Mouse (Mus musculus): Measurements from ENCODE around the gene Il34.

The Il34 gene

DNA sequence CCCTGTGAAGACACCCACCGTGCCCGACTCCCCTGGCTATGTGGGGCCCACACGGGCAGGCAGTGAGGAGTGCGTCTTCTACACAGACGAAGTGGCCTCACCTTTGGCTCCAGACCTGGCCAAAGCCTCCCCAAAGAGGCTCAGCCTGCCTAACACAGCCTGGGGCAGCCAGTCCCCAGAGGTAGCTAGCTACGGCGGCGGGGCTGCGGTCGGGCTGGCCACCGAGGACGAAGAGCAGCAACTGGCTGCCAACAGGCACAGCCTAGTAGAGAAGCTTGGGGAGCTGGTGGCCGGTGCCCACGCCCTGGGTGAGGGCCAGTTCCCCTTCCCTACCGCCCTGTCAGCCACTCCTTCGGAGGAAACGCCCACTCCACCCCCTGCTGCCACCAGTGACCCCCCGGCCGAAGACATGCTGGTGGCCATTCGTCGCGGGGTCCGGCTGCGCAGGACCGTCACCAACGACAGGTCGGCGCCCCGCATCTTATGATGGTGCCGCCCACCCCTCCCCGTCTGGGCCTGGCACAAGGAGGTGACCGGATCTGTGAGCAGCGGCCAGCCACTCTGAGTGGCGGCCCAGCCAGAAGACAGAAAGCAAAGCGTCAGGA is 67.0 kb downstream of the Il34 start:
- DNase-seq (ENCODE audit: low read depth), result no peak

GRCm38 (mm10) chr8:110733036-110733435 is 72.7 kb downstream of the Il34 start:
- DNase-seq (ENCODE audit: low read depth), result no peak

GRCm38 (mm10) chr8:110731346-110731859 is 74.3 kb downstream of the Il34 start:
- DNase-seq (ENCODE audit: low read depth), result no peak

DNA sequence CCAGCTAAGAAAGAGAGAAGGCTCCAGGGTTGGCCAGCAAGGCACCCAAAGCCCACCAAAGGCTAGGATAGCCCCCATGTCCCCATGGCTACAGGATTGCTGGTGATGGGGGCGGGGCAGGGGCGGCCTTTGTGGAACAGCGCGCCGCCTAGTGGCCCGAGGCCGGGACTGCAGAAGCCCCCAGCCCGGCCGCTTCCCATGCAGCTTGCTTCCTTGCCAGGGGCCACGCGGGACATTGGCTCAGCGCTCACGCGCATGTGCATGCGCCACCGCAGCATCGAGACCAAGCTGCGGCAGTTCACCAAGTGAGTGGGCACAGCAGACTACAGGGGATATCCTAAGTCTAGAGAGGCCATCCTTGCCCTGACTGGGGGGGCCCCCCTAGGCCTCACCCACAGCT is 78.8 kb downstream of the Il34 start:
- DNase-seq (ENCODE audit: low read depth), result peak; percentile 58

- DNase-seq (ENCODE audit: low read depth), result no peak
These were observed 80.5 kb downstream of the Il34 start for GRCm38 (mm10) chr8:110725084-110725838.

- DNase-seq (ENCODE audit: low read depth), result no peak
These were observed 81.2 kb downstream of the Il34 start for GRCm38 (mm10) chr8:110724493-110724892.

DNA sequence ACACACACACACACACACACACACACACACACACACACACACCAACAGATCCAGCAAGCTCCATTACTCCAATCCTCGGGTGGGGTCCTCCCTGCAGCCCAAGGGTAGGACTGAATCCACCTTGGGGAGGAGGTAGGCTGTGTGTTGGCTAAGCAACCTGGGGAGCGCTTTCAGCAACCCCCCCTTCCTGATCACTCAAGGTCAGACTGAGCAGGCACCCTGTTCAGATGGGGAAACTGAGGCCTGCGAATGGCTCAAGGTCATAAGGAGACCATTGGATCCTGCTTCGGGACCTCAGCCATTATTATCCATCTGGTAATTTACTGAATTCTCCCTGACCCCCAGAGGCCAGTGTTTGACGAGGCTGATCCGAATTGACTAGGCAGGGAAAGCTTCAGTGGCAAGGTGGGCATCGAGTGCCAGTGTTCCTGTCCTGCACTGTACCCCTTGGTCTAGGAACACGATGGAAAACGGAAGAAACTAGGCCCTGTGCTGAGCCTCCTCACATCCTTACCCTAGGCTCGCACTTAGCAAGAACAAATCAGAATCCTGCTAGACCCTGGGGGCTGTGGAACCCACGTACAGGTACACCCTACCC is 83.2 kb downstream of the Il34 start:
- no peak for DNase-seq (ENCODE audit: low read depth)

DNA sequence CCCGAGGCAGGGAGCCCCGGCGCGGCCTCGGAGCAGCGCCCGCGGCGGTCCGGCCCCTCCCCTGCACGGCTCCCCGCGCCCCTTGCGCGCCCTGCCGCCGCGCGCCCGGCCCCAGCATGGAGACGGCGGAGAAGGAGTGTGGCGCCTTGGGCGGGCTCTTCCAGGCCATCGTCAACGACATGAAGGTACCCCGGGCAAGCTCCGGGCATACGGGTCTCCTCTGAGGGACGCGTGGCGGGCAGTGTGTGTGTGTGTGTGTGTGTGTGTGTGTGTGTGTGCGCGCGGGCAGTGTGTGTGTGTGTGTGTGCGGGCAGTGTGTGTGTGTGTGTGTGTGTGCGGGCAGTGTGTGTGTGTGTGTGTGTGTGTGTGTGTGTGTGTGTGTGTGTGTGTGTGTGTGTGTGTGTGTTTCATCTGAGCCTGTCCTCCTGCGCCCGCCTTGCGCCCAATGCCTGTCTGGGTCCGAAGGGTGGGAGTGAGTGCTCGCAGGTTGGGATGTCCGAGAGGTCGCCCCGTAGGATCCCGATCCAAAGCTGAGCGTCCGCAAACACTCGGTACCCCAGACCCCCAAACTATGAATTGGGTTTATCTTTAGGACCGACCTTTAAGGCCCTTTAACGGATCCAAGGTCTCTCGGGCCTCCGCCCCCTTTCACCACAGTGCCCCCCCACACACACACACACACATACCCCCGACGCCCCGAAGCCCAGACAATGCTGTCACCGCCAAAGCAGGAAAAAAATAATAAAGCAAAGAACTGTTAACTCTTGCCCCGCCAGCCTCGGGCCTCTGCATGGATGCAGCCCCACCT is 83.9 kb downstream of the Il34 start:
- no peak for DNase-seq (ENCODE audit: low read depth)

- no peak for DNase-seq (ENCODE audit: low read depth)
These were observed 84.8 kb downstream of the Il34 start, which contains the start of gene Mtss1l for GRCm38 (mm10) chr8:110720685-110721598. Gene Mtss1l, plus strand, starts transcription at chr8:110721476.

- no peak for DNase-seq (ENCODE audit: low read depth)
These were observed 85.6 kb downstream of the Il34 start for GRCm38 (mm10) chr8:110719898-110720653.

GRCm38 (mm10) chr8:110718969-110719670 is 86.6 kb downstream of the Il34 start:
- DNase-seq (ENCODE audit: low read depth), result no peak

GRCm38 (mm10) chr8:110718209-110718968 is 87.3 kb downstream of the Il34 start:
- no peak for DNase-seq (ENCODE audit: low read depth)

DNA sequence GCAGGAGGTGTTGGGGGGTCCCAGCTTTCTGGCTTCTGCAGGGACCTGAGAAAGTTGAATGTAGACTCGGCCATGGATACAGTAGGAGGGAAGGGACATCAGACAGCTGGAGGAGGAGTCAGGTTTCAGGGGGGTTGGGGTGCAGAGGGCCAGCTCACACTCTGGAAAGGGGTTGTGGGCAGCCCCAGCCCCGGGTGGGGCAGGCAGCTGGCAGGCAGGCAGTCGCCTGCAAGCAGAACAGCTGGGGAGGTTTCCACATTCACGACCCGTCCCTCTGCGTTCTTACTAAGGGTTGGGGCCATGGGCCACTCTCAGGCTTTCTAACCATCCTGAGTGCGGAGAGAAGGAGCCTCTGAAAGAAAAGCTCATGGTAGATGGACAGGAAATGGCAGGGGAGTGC is 88.6 kb downstream of the Il34 start:
- no peak for DNase-seq (ENCODE audit: low read depth)

- DNase-seq (ENCODE audit: low read depth), result no peak
These were observed 89.6 kb downstream of the Il34 start for GRCm38 (mm10) chr8:110716075-110716474.

GRCm38 (mm10) chr8:110714827-110715519 is 90.8 kb downstream of the Il34 start:
- DNase-seq (ENCODE audit: low read depth), result no peak

- no peak for DNase-seq (ENCODE audit: low read depth)
These were observed 92.7 kb downstream of the Il34 start for GRCm38 (mm10) chr8:110713073-110713472.

GRCm38 (mm10) chr8:110711271-110711934 is 94.3 kb downstream of the Il34 start:
- DNase-seq (ENCODE audit: low read depth), result no peak

- no peak for DNase-seq (ENCODE audit: low read depth)
These were observed 95.1 kb downstream of the Il34 start for GRCm38 (mm10) chr8:110710593-110710992.
